8 mouse cellular contexts compared by ENCODE assay signal in the genomic region with DNA sequence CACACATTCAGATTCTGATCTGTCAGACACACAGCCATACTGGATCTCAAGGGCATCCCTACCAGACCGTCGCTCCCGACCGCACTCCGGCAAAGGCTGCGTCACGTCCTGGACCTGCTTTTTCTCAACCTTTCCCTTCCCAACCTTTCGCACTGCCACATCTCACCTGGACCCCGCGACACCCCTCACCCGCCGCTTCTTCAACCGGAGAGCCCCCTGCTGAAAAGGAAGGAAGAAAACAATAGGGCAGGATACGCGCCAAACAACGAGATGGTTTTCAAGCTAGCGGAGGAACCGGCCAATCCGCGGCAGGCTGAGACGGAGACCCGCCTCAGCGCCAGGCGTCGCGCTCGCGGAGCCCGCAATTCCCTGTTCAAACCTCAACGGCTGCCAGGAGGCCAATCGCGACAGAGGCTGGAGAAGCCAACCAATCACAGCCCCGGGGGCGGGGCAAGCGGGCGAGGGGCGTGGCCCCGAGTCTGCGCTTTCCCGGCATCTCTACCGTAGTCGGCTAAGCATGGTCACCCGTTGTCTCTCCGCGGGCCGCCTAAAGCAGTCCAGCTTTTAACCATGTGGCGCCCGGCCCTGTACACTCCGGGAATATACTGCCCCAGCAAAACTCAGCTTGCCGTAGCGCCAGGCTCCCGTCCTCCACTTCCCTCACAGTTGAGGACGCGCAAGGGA. TPM values are rescaled to one million over a fixed set of nuclear protein-coding genes. Genes with fewer than 3 reads are reported as not detected.
A peak's percentile ranks its signal among the peaks of the same experiment; 100 is the strongest.
DNase-seq lines count a peak whose midpoint lies in the region; ATAC-seq lines count a peak whose summit lies in the region.

A gene (minus strand): TSS at position 370 of the 684 bp plus-strand sequence.
A gene (plus strand): TSS at position 470 of the 684 bp plus-strand sequence.

- peak within 1 kb of the TSS; percentile 83 for H3K4me3 ChIP-seq in brown adipose tissue, adult 24 weeks (ENCODE audit: insufficient read depth, low read depth, low read length)
- peak within 1 kb of the TSS; percentile 75 for H3K4me3 ChIP-seq in heart, embryonic 13.5 days
- H3K4me3 ChIP-seq in liver, embryonic 12.5 days = peak within 1 kb of the TSS; percentile 71
- peak within 1 kb of the TSS; percentile 83 for H3K4me3 ChIP-seq in stomach, embryonic 15.5 days (replicated peaks)

- peak within 1 kb of the TSS; percentile 91 for H3K4me2 ChIP-seq in heart, embryonic 13.5 days
- peak within 1 kb of the TSS; percentile 91 for H3K4me2 ChIP-seq in liver, embryonic 12.5 days
- peak within 1 kb of the TSS; percentile 78 for H3K4me2 ChIP-seq in stomach, embryonic 15.5 days

- H3K36me3 ChIP-seq in heart, embryonic 13.5 days = peaks cover 59% of the 10 kb centered on the region
- H3K36me3 ChIP-seq in liver, embryonic 12.5 days = peaks cover 60% of the 10 kb centered on the region
- H3K36me3 ChIP-seq in stomach, embryonic 15.5 days = peaks cover 22% of the 10 kb centered on the region

- DNase-seq in CD4-positive, CD25-positive, alpha-beta regulatory T cell, adult 2 months (ENCODE audit: low read depth, low spot score) = peak; percentile 98
- peak; percentile 65 for DNase-seq in fat pad, adult 2 months (ENCODE audit: extremely low read depth, low read depth, low spot score)
- peak; percentile 99 for DNase-seq in kidney, postnatal 10 days
- DNase-seq in natural killer cell, adult 2 months (ENCODE audit: low spot score in 2 of 2) = peak; percentile 92 to 95

- H3K4me1 ChIP-seq in brown adipose tissue, adult 24 weeks (ENCODE audit: control insufficient read depth, insufficient read depth, insufficient read length, low read length) = 0 out of 2 replicates have a peak, but pooled peaks cover 1% of the 10 kb centered on the region
- H3K4me1 ChIP-seq in heart, embryonic 13.5 days = peaks cover 26% of the 10 kb centered on the region
- peaks cover 48% of the 10 kb centered on the region for H3K4me1 ChIP-seq in liver, embryonic 12.5 days
- H3K4me1 ChIP-seq in stomach, embryonic 15.5 days = 0 out of 2 replicates have a peak, but pooled peaks cover 3% of the 10 kb centered on the region

- H3K27ac ChIP-seq in brown adipose tissue, adult 24 weeks (replicated peaks; ENCODE audit: low read depth, low read length) = peak within 1 kb of the TSS; percentile 94
- H3K27ac ChIP-seq in heart, embryonic 13.5 days (replicated peaks) = peak within 1 kb of the TSS; percentile 100
- peak within 1 kb of the TSS; percentile 99 for H3K27ac ChIP-seq in liver, embryonic 12.5 days
- H3K27ac ChIP-seq in stomach, embryonic 15.5 days = peak within 1 kb of the TSS; percentile 100

- no peaks in the 10 kb centered on the region for H3K9me3 ChIP-seq in heart, embryonic 13.5 days
- no peaks in the 10 kb centered on the region for H3K9me3 ChIP-seq in liver, embryonic 12.5 days (replicated peaks)
- no peaks in the 10 kb centered on the region for H3K9me3 ChIP-seq in stomach, embryonic 15.5 days

- H3K9ac ChIP-seq in heart, embryonic 13.5 days = peak within 1 kb of the TSS; percentile 92
- peak within 1 kb of the TSS; percentile 86 for H3K9ac ChIP-seq in liver, embryonic 12.5 days
- peak within 1 kb of the TSS; percentile 60 for H3K9ac ChIP-seq in stomach, embryonic 15.5 days

- H3K27me3 ChIP-seq in heart, embryonic 13.5 days (replicated peaks) = no peaks in the 10 kb centered on the region
- no peaks in the 10 kb centered on the region for H3K27me3 ChIP-seq in liver, embryonic 12.5 days (replicated peaks)
- H3K27me3 ChIP-seq in stomach, embryonic 15.5 days (replicated peaks) = no peaks in the 10 kb centered on the region

- peak; percentile 96 for ATAC-seq in heart, embryonic 13.5 days (ENCODE audit: extremely low read depth, insufficient number of reproducible peaks, low FRiP score, low TSS enrichment)
- ATAC-seq in liver, embryonic 12.5 days = peak; percentile 91
- ATAC-seq in stomach, embryonic 15.5 days (ENCODE audit: insufficient read depth, low FRiP score, low read depth) = peak; percentile 96

- WGBS in heart, embryonic 13.5 days = under 1% methylated on average over 54 of the region's 54 CpGs
- WGBS in liver, embryonic 12.5 days (ENCODE audit: insufficient replicate concordance) = under 1% methylated on average over 54 of the region's 54 CpGs
- WGBS in stomach, embryonic 15.5 days = under 1% methylated on average over 54 of the region's 54 CpGs

RNA-seq across cellular contexts. Expression of the first gene that starts in this region (rescaled TPM):
- polyA plus RNA-seq in brown adipose tissue, adult 24 weeks (2012; ENCODE audit: insufficient read depth, insufficient read length, missing spikeins) = 7.5 and 9.2 TPM in 2 replicates
- 80.3 and 81.8 TPM in 2 replicates for polyA plus RNA-seq in heart, embryonic 13.5 days (2015; fragmentation: Nextera tagmentation; extraction: Ambion mirVana)
- 132 and 138 TPM in 2 replicates for polyA plus RNA-seq in liver, embryonic 12.5 days (2016; fragmentation: Nextera tagmentation; extraction: Ambion mirVana)
- polyA plus RNA-seq in stomach, embryonic 15.5 days (2015; fragmentation: Nextera tagmentation; extraction: Ambion mirVana) = 107 and 108 TPM in 2 replicates

RNA-seq across cellular contexts. Expression of the second gene that starts in this region (rescaled TPM):
- 316 and 439 TPM in 2 replicates for polyA plus RNA-seq in brown adipose tissue, adult 24 weeks (2012; ENCODE audit: insufficient read depth, insufficient read length, missing spikeins)
- polyA plus RNA-seq in heart, embryonic 13.5 days (2015; fragmentation: Nextera tagmentation; extraction: Ambion mirVana) = 219 and 251 TPM in 2 replicates
- polyA plus RNA-seq in liver, embryonic 12.5 days (2016; fragmentation: Nextera tagmentation; extraction: Ambion mirVana) = 211 and 222 TPM in 2 replicates
- 231 and 236 TPM in 2 replicates for polyA plus RNA-seq in stomach, embryonic 15.5 days (2015; fragmentation: Nextera tagmentation; extraction: Ambion mirVana)

Comparison
In these comparisons a context has a peak if more than half of its experiments do, and no peak if none do; other contexts are left out.
1. Peak in every context shown above with its lines: DNase-seq, ATAC-seq, H3K4me3 ChIP-seq and H3K27ac ChIP-seq.